Mouse (Mus musculus): Measurements from ENCODE around the gene Trim34a.
"Not testable (repeated sequence)": the region's sequence is repeated elsewhere in the genome, so short reads cannot be mapped to it uniquely, and the experiment has no call there.

Gene Trim34a

GRCm38 (mm10) chr7:104244287-104245181, at the start of gene Trim34a:
Gene Trim34a (plus strand): TSS chr7:104244457.
- DNase-seq (ENCODE audit: low spot score in 2 of 2) = peak in 1 of 2 experiments; percentile 22

DNA sequence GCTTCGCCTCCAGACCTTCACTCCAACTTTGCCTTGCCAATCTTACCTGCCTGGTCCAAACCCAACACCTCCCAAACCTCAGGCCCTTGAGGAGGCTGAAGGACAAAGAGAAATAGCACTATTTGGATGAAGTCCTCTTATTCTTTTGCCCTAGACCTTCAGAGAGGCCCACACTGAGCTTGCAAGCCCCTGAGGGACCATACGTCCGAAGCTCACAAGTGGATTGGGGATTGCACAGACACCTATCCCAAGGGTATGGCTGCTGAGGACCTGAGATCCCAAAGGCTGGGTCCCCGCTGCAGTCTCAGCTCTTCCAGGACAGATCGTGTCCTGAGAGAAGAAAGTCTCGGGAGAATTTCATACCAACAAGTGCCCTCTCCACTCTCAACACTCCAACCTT, 48.4 kb upstream of the Trim34a start, which contains the start of gene Olfr649:
Olfr649 (minus strand) TSS at position 101 of the 400 bp plus-strand sequence.
- no peak for DNase-seq (ENCODE audit: low spot score in 2 of 2)

GRCm38 (mm10) chr7:104199822-104200221, 44.4 kb upstream of the Trim34a start:
- DNase-seq (ENCODE audit: low spot score in 2 of 2) = peak in 1 of 2 experiments; percentile 38

- no peak for DNase-seq (ENCODE audit: low spot score in 2 of 2)
Observed at GRCm38 (mm10) chr7:104206197-104206596, 38.1 kb upstream of the Trim34a start.

GRCm38 (mm10) chr7:104216011-104216535, 28.2 kb upstream of the Trim34a start:
- no peak for DNase-seq (ENCODE audit: low spot score in 2 of 2)

DNA sequence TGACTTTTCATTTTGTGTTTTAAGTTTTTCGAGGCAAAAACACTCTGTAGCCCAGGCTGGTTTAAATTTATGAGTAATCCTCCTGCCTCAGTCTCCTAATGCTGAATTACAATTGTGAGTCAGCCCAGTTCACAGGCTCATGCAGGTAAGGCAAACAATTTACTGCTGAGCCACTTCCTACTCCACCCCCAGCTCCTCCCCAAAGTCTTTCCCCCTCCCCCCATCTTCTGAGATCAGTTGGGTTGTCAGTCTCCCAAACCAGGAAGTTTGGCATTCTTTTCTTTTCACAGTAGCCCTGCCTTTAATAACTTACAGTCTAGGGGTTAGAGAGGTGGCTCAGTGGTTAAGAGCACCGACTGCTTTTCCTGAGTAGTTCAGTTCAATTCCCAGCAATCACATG, 26.4 kb upstream of the Trim34a start:
- DNase-seq (ENCODE audit: low spot score in 2 of 2) = no peak

- DNase-seq (ENCODE audit: low spot score in 2 of 2) = peak in 1 of 2 experiments; percentile 3
Observed at GRCm38 (mm10) chr7:104218701-104219569, 25.3 kb upstream of the Trim34a start, which contains the start of gene Trim6. Gene Trim6 (plus strand): TSS chr7:104218793.

DNA sequence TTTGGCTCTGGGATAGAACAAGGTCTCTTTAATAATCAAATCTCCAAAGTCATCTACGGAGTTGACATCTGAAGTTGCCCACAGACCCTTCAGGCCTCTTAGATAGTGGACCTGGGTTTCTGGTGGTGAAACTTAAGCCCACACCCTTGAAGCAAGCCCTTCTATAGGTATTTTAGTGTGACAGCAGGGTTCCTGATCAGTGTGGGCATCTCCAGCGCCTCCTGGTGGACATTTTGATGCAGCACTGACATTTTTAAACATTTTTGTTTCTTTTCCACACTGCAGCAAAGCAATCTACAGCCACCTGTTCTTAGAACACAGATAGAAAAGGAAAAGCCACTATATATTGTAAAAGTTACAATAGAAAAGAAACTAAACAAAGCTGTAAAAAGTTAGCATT, 13.1 kb upstream of the Trim34a start:
- DNase-seq (ENCODE audit: low spot score in 2 of 2) = no peak

GRCm38 (mm10) chr7:104240857-104241256, 3.4 kb upstream of the Trim34a start:
- no peak for DNase-seq (ENCODE audit: low spot score in 2 of 2)

DNA sequence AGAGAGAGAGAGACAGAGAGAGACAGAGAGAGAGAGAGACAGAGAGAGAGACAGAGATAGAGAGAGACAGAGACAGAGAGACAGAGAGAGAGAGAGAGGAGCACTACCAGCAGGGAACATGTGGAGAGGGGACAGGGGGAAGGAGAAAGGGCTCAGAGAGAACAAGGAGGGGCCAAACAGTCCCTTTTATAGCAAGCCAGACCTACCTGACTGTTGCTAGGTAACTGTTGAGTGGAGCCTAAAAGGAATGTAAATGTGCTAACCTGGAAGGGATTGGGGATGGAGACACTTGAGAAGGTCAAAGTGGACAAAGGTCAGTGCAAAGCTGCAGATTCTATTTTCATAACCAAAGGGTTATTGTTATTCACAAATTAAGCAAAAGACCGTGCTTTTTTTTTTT, 641 bp upstream of the Trim34a start:
- DNase-seq (ENCODE audit: low spot score in 2 of 2) = no peak

DNA sequence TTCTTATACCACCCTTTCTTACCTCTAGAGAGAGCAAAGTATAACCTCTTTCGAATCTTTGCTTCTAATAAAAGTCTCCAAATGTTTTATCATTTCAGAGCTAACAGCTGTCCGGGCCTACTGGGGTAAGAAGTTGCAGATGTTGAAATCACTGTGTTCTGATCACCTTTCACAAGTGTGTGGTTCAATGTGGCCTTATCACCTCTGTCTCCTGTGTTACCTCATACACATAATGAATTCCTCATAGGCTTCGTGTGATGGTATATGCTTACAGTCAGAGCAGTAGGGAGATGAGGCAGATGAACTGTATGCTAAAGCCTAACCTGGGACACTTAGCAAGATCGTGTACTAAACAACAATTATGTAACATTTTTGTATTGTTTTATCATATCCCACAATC, 16.1 kb downstream of the Trim34a start:
- DNase-seq (ENCODE audit: low spot score in 2 of 2) = not testable (repeated sequence)

DNA sequence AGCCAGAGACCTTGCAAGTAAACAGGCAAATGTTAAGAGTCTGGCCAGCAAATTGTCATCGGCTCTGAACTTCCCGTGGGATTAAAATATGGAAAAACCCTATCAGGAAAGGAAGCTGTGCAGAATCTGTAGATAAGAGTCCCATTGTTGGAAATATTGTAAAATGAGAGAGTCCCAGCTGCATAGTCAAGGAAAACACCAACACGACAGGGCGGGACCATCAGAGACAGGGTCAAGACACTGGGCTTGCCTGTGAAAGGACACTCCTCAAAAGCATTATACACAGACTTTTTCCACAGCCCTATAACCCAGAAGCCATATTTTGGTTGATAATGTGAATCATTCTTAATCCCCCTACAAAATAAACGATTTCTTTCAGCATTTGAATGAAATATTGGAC, 21.1 kb downstream of the Trim34a start:
- not testable (repeated sequence) for DNase-seq (ENCODE audit: low spot score in 2 of 2)

DNA sequence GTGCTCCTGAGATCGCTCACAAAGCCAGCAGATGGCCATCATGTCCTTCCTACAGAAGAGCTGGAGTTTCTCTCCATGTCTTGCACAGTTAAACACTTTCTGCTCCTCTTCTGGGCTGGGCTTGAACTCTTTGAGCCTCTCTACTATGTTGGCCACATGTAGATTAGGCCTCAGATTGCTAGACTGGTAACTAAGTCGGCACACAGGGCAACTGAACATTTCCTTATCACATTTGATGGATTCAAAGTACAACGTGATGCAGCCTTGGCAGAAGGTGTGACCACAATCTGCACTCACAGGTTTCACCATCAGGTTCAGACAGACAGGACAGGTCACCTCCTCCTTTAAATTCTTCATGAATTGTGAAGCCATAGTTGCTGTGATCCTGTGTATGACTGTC, 35.1 kb downstream of the Trim34a start:
- not testable (repeated sequence) for DNase-seq (ENCODE audit: low spot score in 2 of 2)

DNA sequence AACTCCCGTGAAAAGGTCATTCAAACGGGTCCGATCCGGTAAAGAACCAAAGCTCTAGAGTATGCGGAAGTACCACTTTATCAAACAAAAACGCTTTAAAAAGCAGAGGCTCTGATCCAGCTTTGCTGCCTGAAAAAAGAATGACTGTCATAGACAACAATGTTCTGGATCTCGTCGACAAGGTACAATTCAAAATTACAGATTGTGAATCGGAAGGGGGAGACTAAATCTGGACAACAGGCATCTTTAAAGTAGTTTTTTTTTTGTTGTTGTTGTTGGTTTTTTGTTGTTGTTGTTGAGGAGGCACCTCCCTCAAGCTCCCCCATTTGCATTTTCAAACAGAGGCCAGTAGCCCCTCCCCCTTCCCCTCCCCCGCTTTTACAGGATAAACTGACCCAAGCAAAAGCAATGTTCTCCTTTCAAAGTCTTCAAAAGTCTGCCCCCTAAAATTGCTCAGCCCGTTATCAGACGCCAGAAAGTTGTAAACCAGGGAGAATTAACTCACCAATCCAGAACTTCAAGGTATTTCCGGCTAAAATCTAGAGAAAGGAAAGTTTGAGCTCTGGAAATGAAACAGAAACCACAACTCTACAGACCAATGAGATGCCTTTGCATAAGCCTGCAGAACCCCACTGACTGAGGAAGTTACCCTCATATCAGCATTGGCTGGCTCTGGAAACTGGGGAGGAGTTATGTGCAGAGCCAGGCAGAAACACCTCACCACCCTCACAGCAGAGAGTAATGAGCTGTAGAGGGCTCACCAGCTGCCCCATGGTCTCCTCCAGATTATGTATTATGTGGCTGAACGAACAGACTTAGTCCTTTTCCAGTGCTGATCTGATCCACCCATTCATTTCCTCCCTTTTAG, 43.6 kb downstream of the Trim34a start, which contains the start of gene Trim5:
Trim5 (minus strand) TSS at position 519 of the 868 bp plus-strand sequence.
- DNase-seq (ENCODE audit: low spot score in 2 of 2) = not testable (repeated sequence)

DNA sequence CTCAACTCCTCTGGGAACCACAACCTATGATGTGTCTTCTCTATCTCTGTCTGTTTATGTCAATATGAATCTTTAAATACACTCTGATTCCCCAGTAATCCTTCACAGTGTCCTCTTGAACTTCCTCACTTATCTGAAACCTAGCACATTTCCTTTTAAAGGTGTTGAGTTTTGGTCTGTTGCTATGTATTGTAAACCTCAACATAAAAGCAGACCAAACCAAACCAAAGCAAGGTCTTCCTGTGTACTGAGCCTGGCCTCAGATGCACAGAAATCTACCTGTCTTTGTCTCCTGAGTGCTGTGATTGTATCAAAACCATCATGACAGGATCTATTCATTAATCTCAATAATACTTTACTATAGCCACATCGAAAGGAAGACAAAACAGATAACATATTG, 46.4 kb downstream of the Trim34a start:
- DNase-seq (ENCODE audit: low spot score in 2 of 2) = no peak

DNA sequence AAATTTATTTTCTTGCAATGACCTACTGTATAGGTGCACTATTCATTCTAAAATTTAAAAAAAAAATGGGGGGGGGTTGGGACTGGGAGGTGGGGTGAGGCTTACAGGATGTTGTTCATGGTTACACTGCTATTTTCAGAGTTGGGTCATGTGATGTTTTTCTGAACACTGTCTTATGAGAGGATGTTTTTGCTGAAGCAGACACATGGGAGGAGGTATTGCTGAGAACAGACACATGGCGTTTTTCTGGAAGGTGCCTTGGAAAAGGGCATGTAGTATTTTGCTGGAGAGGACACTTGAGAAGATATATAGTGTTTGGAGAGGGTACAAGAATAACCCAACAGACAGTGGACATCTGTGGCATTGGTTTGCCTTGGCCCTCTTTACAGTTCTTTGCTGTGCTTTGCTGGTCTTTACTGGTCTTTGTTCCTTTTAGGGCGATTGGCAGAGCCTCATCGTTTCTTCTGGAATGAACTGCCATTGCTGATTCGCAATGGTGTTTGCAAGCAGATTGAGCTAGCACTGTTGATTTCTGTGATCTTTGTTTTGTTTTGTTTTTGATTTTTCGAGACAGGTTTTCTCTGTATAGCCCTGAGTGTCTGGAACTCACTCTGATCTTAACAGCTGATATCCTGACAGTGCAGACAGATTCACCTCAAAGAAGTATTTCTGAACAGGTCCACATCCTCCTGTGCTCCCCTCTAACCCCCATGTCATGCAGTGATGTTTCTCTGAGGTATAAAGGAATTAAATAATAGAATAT, 47.6 kb downstream of the Trim34a start:
- DNase-seq (ENCODE audit: low spot score in 2 of 2) = no peak

Measured in left cerebral cortex, adult 9 months (tissue).